Mouse (Mus musculus): ENCODE results near the gene Adgrf5.

GRCm38 (mm10) chr17:43398612-43399011 is 38.4 kb downstream of the Adgrf5 start:
- TF ChIP-seq CTCF (IDR thresholded peaks at IDR 0.05; ENCODE audit: borderline replicate concordance, insufficient read depth, low read depth, low read length) (no peak), POLR2A (IDR thresholded peaks at IDR 0.05; ENCODE audit: borderline replicate concordance, insufficient read depth, low read length) (no peak)

All from cerebellum, adult 2 months (tissue).